Comparison of ENCODE assay signal across 16 mouse cellular contexts in genomic region chr2:76992493-76993201, GRCm38 (mm10). TPM values are rescaled to one million over a fixed set of nuclear protein-coding genes. Genes with fewer than 3 reads are reported as not detected.
DNase-seq lines count a peak whose midpoint lies in the region; ATAC-seq lines count a peak whose summit lies in the region.
"Had no signal": no experiment of that assay in that cellular context is flagged by ENCODE, and none has a peak within 500 bp of the region (broad histone marks: within the 10 kb centered on the region; RNA-seq: fewer than 3 reads in every experiment).

No protein-coding gene starts in this region.

- H3K4me1 ChIP-seq in forebrain, embryonic 13.5 days: no peaks in the 10 kb centered on the region
- H3K4me1 ChIP-seq in forebrain, embryonic 10.5 days: no peaks in the 10 kb centered on the region
- no peaks in the 10 kb centered on the region for H3K4me1 ChIP-seq in neural tube, embryonic 14.5 days (ENCODE audit: control insufficient read depth, insufficient read depth, low read length)
- no peaks in the 10 kb centered on the region for H3K4me1 ChIP-seq in neural tube, embryonic 15.5 days
- no peaks in the 10 kb centered on the region for H3K4me1 ChIP-seq in liver, embryonic 12.5 days
- no peaks in the 10 kb centered on the region for H3K4me1 ChIP-seq in heart, embryonic 12.5 days (replicated peaks)
- H3K4me1 ChIP-seq: liver, embryonic 15.5 days; midbrain, embryonic 12.5 days had no signal

- no peak for DNase-seq in forebrain, embryonic 10.5 days (ENCODE audit: extremely low spot score, low spot score)
- peak; percentile 55 for DNase-seq in layer of hippocampus, adult 9-10 months (ENCODE audit: low spot score)
- DNase-seq in right cerebral cortex, postnatal 25 days: peak; percentile 44
- DNase-seq: adrenal gland, adult 8-10 months; cerebellum, postnatal 10 days; heart, adult 2 months; kidney, adult 9 months; thymus, adult 18-20 months had no signal

- no peaks in the 10 kb centered on the region for H3K9me3 ChIP-seq in forebrain, embryonic 13.5 days (replicated peaks)
- no peaks in the 10 kb centered on the region for H3K9me3 ChIP-seq in forebrain, embryonic 10.5 days
- no peaks in the 10 kb centered on the region for H3K9me3 ChIP-seq in neural tube, embryonic 14.5 days (ENCODE audit: control insufficient read depth, low read length)
- no peaks in the 10 kb centered on the region for H3K9me3 ChIP-seq in neural tube, embryonic 15.5 days (replicated peaks)
- H3K9me3 ChIP-seq in liver, embryonic 12.5 days (replicated peaks): no peaks in the 10 kb centered on the region
- no peaks in the 10 kb centered on the region for H3K9me3 ChIP-seq in heart, embryonic 12.5 days (replicated peaks)
- H3K9me3 ChIP-seq: liver, embryonic 15.5 days; midbrain, embryonic 12.5 days had no signal

- no peak overlapping the region for H3K4me3 ChIP-seq in forebrain, embryonic 13.5 days
- H3K4me3 ChIP-seq in forebrain, embryonic 10.5 days: no peak overlapping the region
- no peak overlapping the region for H3K4me3 ChIP-seq in neural tube, embryonic 14.5 days (ENCODE audit: low read depth, low read length)
- no peak overlapping the region for H3K4me3 ChIP-seq in neural tube, embryonic 15.5 days (replicated peaks)
- no peak overlapping the region for H3K4me3 ChIP-seq in liver, embryonic 12.5 days
- no peak overlapping the region for H3K4me3 ChIP-seq in heart, embryonic 12.5 days
- H3K4me3 ChIP-seq: heart, adult 2 months; liver, embryonic 15.5 days; midbrain, embryonic 12.5 days had no signal

- no peaks in the 10 kb centered on the region for H3K27me3 ChIP-seq in forebrain, embryonic 13.5 days
- H3K27me3 ChIP-seq in forebrain, embryonic 10.5 days (ENCODE audit: poor library complexity, severe bottlenecking): no peaks in the 10 kb centered on the region
- H3K27me3 ChIP-seq in neural tube, embryonic 14.5 days (ENCODE audit: control insufficient read depth, insufficient read depth, low read length): no peaks in the 10 kb centered on the region
- H3K27me3 ChIP-seq in neural tube, embryonic 15.5 days (replicated peaks): no peaks in the 10 kb centered on the region
- H3K27me3 ChIP-seq in liver, embryonic 12.5 days (replicated peaks): no peaks in the 10 kb centered on the region
- H3K27me3 ChIP-seq in heart, embryonic 12.5 days (replicated peaks): no peaks in the 10 kb centered on the region
- H3K27me3 ChIP-seq: liver, embryonic 15.5 days; midbrain, embryonic 12.5 days had no signal

- WGBS in forebrain, embryonic 13.5 days: 68% methylated on average over 5 of the region's 5 CpGs
- 87% methylated on average over 5 of the region's 5 CpGs for WGBS in forebrain, embryonic 10.5 days
- 50% methylated on average over 5 of the region's 5 CpGs for WGBS in neural tube, embryonic 14.5 days
- WGBS in neural tube, embryonic 15.5 days: 48% methylated on average over 5 of the region's 5 CpGs
- WGBS in liver, embryonic 12.5 days (ENCODE audit: insufficient replicate concordance): 66% methylated on average over 5 of the region's 5 CpGs
- WGBS in heart, embryonic 12.5 days: 81% methylated on average over 5 of the region's 5 CpGs

- no peak overlapping the region for H3K27ac ChIP-seq in forebrain, embryonic 13.5 days
- no peak overlapping the region for H3K27ac ChIP-seq in forebrain, embryonic 10.5 days
- no peak overlapping the region for H3K27ac ChIP-seq in neural tube, embryonic 14.5 days (ENCODE audit: low read depth, low read length)
- no peak overlapping the region for H3K27ac ChIP-seq in neural tube, embryonic 15.5 days (replicated peaks)
- no peak overlapping the region for H3K27ac ChIP-seq in liver, embryonic 12.5 days
- H3K27ac ChIP-seq in heart, embryonic 12.5 days (ENCODE audit: poor library complexity, severe bottlenecking): no peak overlapping the region
- H3K27ac ChIP-seq: heart, adult 2 months; liver, embryonic 15.5 days; midbrain, embryonic 12.5 days had no signal

- no peak overlapping the region for H3K9ac ChIP-seq in forebrain, embryonic 13.5 days
- H3K9ac ChIP-seq in neural tube, embryonic 14.5 days (replicated peaks; ENCODE audit: low read depth, low read length): no peak overlapping the region
- H3K9ac ChIP-seq in neural tube, embryonic 15.5 days (replicated peaks): no peak overlapping the region
- no peak overlapping the region for H3K9ac ChIP-seq in liver, embryonic 12.5 days
- no peak overlapping the region for H3K9ac ChIP-seq in heart, embryonic 12.5 days
- H3K9ac ChIP-seq: liver, embryonic 15.5 days; midbrain, embryonic 12.5 days had no signal

- ATAC-seq in forebrain, embryonic 13.5 days: peak; percentile 85; the same call in 1 of the 2 replicates
- peak; percentile 44; the same call in 1 of the 2 replicates for ATAC-seq in neural tube, embryonic 14.5 days (ENCODE audit: low read depth)
- ATAC-seq in neural tube, embryonic 15.5 days (ENCODE audit: low FRiP score): no peak
- no peak for ATAC-seq in liver, embryonic 12.5 days
- no peak for ATAC-seq in heart, embryonic 12.5 days (ENCODE audit: insufficient number of reproducible peaks, low FRiP score)
- ATAC-seq: Patski had no signal

- no peaks in the 10 kb centered on the region for H3K36me3 ChIP-seq in forebrain, embryonic 13.5 days (ENCODE audit: poor library complexity, severe bottlenecking)
- no peaks in the 10 kb centered on the region for H3K36me3 ChIP-seq in forebrain, embryonic 10.5 days (replicated peaks)
- H3K36me3 ChIP-seq in neural tube, embryonic 14.5 days (ENCODE audit: control insufficient read depth, insufficient read depth, low read length): no peaks in the 10 kb centered on the region
- H3K36me3 ChIP-seq in neural tube, embryonic 15.5 days: no peaks in the 10 kb centered on the region
- H3K36me3 ChIP-seq in liver, embryonic 12.5 days: no peaks in the 10 kb centered on the region
- no peaks in the 10 kb centered on the region for H3K36me3 ChIP-seq in heart, embryonic 12.5 days
- H3K36me3 ChIP-seq: liver, embryonic 15.5 days; midbrain, embryonic 12.5 days had no signal

- no peak overlapping the region for H3K4me2 ChIP-seq in forebrain, embryonic 13.5 days
- H3K4me2 ChIP-seq in neural tube, embryonic 14.5 days (ENCODE audit: low read depth, low read length): no peak overlapping the region
- no peak overlapping the region for H3K4me2 ChIP-seq in neural tube, embryonic 15.5 days
- H3K4me2 ChIP-seq in liver, embryonic 12.5 days: no peak overlapping the region
- H3K4me2 ChIP-seq in heart, embryonic 12.5 days: no peak overlapping the region
- H3K4me2 ChIP-seq: liver, embryonic 15.5 days; midbrain, embryonic 12.5 days had no signal

RNA-seq across cellular contexts. Expression of gene Ttn, which starts 10.3 kb away (rescaled TPM):
- polyA plus RNA-seq in forebrain, embryonic 13.5 days (2015; fragmentation: Nextera tagmentation; extraction: Ambion mirVana): 0.29 and 0.40 TPM in 2 replicates
- 0.01 and 0.05 TPM in 2 replicates for polyA plus RNA-seq in forebrain, embryonic 10.5 days (2016; fragmentation: Nextera tagmentation; extraction: Ambion mirVana)
- polyA plus RNA-seq in neural tube, embryonic 14.5 days (2014; fragmentation: Nextera tagmentation; extraction: Ambion mirVana): 1.1 and 1.9 TPM in 2 replicates
- 8.6 and 14.1 TPM in 2 replicates for polyA plus RNA-seq in neural tube, embryonic 15.5 days (2015; fragmentation: Nextera tagmentation; extraction: Ambion mirVana)
- 0.52 and 1.5 TPM in 2 replicates for polyA plus RNA-seq in liver, embryonic 12.5 days (2016; fragmentation: Nextera tagmentation; extraction: Ambion mirVana)
- polyA plus RNA-seq in heart, embryonic 12.5 days (2016; fragmentation: Nextera tagmentation; extraction: Ambion mirVana): 570 and 652 TPM in 2 replicates

Comparison
In these comparisons a context has a peak if more than half of its experiments do, and no peak if none do; other contexts are left out.
1. ATAC-seq: peak in forebrain, embryonic 13.5 days (single experiment) and neural tube, embryonic 14.5 days (single experiment); none in neural tube, embryonic 15.5 days (single experiment), liver, embryonic 12.5 days (single experiment) and heart, embryonic 12.5 days (single experiment).
2. RNA of gene Ttn, which starts 10.3 kb away (polyA plus RNA-seq): 570 to 652 TPM in heart, embryonic 12.5 days; 8.6 to 14.1 TPM in neural tube, embryonic 15.5 days, 1.1 to 1.9 TPM in neural tube, embryonic 14.5 days, 0.52 to 1.5 TPM in liver, embryonic 12.5 days, 0.29 to 0.40 TPM in forebrain, embryonic 13.5 days and 0.01 to 0.05 TPM in forebrain, embryonic 10.5 days; every median in the first group is over 10 times any median in the second.